Mouse (Mus musculus) lung, postnatal 4 days (tissue): ENCODE results near the gene Kcnk7.

ENCODE experiments used
- DNase-seq, 2 experiments: peaks; one replicate each; pipeline ENCODE4 v3.0.0; 2021

Kcnk7 gene

DNA sequence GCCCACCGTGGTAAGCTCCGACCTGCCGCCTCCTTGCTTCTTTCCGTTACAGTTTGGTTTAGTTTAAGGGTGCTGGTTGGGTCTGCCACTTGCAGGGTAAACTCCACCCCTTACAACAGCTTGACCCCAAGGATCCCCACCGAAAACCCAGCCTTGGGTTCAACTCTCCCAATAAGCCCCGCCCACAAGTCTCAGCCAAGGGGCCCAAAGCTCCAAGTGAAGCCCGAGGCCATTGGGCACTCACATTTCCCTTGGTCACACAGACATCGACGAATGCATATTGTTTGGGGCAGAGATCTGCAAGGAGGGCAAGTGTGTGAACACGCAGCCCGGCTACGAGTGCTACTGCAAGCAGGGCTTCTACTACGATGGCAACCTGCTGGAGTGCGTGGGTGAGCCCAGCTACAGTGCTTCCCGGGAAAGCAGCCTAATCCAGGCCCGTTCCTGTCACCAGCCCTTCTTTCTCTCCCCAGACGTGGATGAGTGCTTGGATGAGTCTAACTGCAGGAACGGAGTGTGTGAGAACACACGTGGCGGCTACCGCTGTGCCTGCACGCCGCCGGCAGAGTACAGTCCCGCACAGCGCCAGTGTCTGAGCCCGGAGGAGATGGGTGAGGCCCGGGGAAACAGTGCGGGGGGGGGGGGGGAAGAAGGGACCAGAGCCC lies 52.3 kb downstream of the Kcnk7 start:
- no peak for DNase-seq
